Mouse (Mus musculus): ENCODE data around the gene Nptxr.

- TF ChIP-seq CTCF (IDR thresholded peaks at IDR 0.05; ENCODE audit: low read depth), result no peak
- no peak for TF ChIP-seq EP300 (IDR thresholded peaks at IDR 0.05; ENCODE audit: low read depth)
Measured at GRCm38 (mm10) chr15:79804352-79805071, at the start of gene Nptxr.
